Mouse (Mus musculus) C2C12 (cell line): ENCODE data around the gene Sh3bp4.

Experiments used
- CEBPB ChIP-seq: IDR thresholded peaks from one replicate; pipeline ENCODE4 v1.6.1; 2011; ENCODE audit warnings: low read depth, mild to moderate bottlenecking, control low read depth, moderate library complexity
- CTCF ChIP-seq: IDR thresholded peaks from one replicate; pipeline ENCODE4 v1.5.1; 2011; ENCODE audit not compliant: control insufficient read depth, insufficient read depth, insufficient read length
- MAX ChIP-seq: IDR thresholded peaks from one replicate; pipeline ENCODE4 v1.6.1; 2011; ENCODE audit warnings: mild to moderate bottlenecking, control low read depth
- MYOD1 ChIP-seq: IDR thresholded peaks from one replicate; pipeline ENCODE4 v1.6.1; 2011; ENCODE audit warnings: low read depth; ENCODE audit not compliant: control insufficient read depth, insufficient read length
- USF1 ChIP-seq: IDR thresholded peaks from one replicate; pipeline ENCODE4 v1.6.1; 2011; ENCODE audit warnings: low read depth, mild to moderate bottlenecking, control low read depth, moderate library complexity

GRCm38 (mm10) chr1:89042081-89042480, 28.1 kb upstream of the Sh3bp4 start:
- no peak for TF ChIP-seq CTCF
- no peak for TF ChIP-seq MAX
- no peak for TF ChIP-seq CEBPB
- no peak for TF ChIP-seq MYOD1
- no peak for TF ChIP-seq USF1
